Mouse (Mus musculus): ENCODE data around the gene Klf12. TPM values are rescaled to one million over a fixed set of nuclear protein-coding genes. Genes with fewer than 3 reads are reported as not detected.

Klf12 gene
- polyA plus RNA-seq, 1 experiment from 2014 or later, result 5.7 TPM

GRCm38 (mm10) chr14:99910876-99911275 lies 373.6 kb downstream of the Klf12 start:
- H3K4me3 ChIP-seq (ENCODE audit: control insufficient read depth in 1 of 2, insufficient read depth in 1 of 2, low read depth in 1 of 2, low read length in 2 of 2), result no peak overlapping the region
- H3K27ac ChIP-seq (replicated peaks in 1 of 2; ENCODE audit: control insufficient read depth in 1 of 2, insufficient read depth in 1 of 2, low read depth in 2 of 2, low read length in 2 of 2), result no peak overlapping the region
- H3K4me2 ChIP-seq (ENCODE audit: low read length), result no peak overlapping the region
- H3K36me3 ChIP-seq (ENCODE audit: control insufficient read depth, insufficient read depth, low read length), result no peaks in the 10 kb centered on the region
- H3K9me3 ChIP-seq (ENCODE audit: control insufficient read depth, low read length), result no peaks in the 10 kb centered on the region
- H3K27me3 ChIP-seq (ENCODE audit: control insufficient read depth, insufficient read depth, low read length), result no peaks in the 10 kb centered on the region
- no peak for ATAC-seq (ENCODE audit: insufficient number of reproducible peaks, insufficient read depth, low FRiP score, low read depth)
- 54% methylated on average over 5 of the region's 5 CpGs for WGBS
- peaks cover 0 to 4% of the 10 kb centered on the region in 2 experiments; a peak in 2 of 4 replicates for H3K4me1 ChIP-seq (ENCODE audit: control insufficient read depth in 2 of 2, insufficient read depth in 2 of 2, low read length in 2 of 2)
- no peak overlapping the region for H3K9ac ChIP-seq (ENCODE audit: low read length)

DNA sequence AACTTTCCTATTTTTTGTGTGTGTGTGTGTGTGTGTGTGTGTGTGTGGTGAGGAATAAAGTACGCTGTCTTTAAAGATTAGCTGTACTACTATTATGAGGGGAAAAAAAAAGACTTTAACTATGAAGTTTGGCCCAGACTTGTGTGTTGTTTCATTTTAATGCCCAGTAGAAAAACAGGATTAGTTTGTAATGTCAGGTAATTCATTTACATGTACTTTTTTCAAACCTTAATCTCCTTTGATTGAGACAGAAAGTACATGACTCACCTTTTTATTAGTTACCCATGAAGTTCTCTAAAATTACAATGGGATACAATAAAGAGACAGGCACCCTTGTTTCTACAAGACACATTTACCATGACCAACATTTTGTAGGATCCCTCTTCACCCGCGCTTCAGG lies 383.6 kb downstream of the Klf12 start:
- 95% methylated on average over 3 of the region's 3 CpGs for WGBS
- H3K36me3 ChIP-seq (ENCODE audit: control insufficient read depth, insufficient read depth, low read length), result no peaks in the 10 kb centered on the region
- H3K9ac ChIP-seq (ENCODE audit: low read length), result no peak overlapping the region

DNA sequence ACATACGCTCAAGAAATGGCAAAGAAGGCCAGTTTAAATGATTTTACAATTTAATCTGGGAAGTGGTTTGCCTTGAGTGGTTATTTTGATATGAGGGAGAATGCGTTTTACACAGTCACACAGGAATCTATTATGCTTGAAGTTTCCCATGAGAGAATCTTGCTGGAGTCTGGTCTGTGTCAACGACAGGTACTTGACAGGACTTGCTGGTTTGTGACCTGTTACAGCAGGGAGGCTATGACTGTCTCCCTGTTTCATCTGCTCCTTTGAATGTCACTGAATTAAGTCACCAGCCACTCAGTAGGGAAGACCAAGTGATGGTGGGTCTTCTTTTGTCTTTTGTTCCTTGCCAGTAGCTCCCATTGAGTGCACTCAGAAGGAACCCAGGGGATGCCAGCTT lies 385.6 kb downstream of the Klf12 start:
- Histone ChIP-seq H3K4me1 (ENCODE audit: control insufficient read depth in 2 of 2, insufficient read depth in 2 of 2, low read length in 2 of 2) (peaks cover 7 to 10% of the 10 kb centered on the region in 2 experiments; a peak in 3 of 4 replicates), H3K36me3 (ENCODE audit: control insufficient read depth, insufficient read depth, low read length) (no peaks in the 10 kb centered on the region), H3K27ac (replicated peaks in 1 of 2; ENCODE audit: control insufficient read depth in 1 of 2, insufficient read depth in 1 of 2, low read depth in 2 of 2, low read length in 2 of 2) (peak overlapping the region; percentile 67 to 78; a peak in 3 of 4 replicates), H3K4me3 (ENCODE audit: control insufficient read depth in 1 of 2, insufficient read depth in 1 of 2, low read depth in 1 of 2, low read length in 2 of 2) (no peak overlapping the region), H3K9me3 (ENCODE audit: control insufficient read depth, low read length) (no peaks in the 10 kb centered on the region), H3K9ac (ENCODE audit: low read length) (no peak overlapping the region), H3K27me3 (ENCODE audit: control insufficient read depth, insufficient read depth, low read length) (no peaks in the 10 kb centered on the region), H3K4me2 (ENCODE audit: low read length) (no peak overlapping the region)
- ATAC-seq (ENCODE audit: insufficient number of reproducible peaks, insufficient read depth, low FRiP score, low read depth), result peak; percentile 66; the same call in 1 of the 2 replicates
- 25% methylated on average over 3 of the region's 3 CpGs for WGBS

More for the DNA sequence above, 383.6 kb downstream of the Klf12 start:
- Histone ChIP-seq H3K9me3 (ENCODE audit: control insufficient read depth, low read length) (no peaks in the 10 kb centered on the region), H3K4me2 (ENCODE audit: low read length) (no peak overlapping the region), H3K4me1 (ENCODE audit: control insufficient read depth in 2 of 2, insufficient read depth in 2 of 2, low read length in 2 of 2) (peaks cover 7 to 10% of the 10 kb centered on the region in 2 experiments; a peak in 3 of 4 replicates), H3K27ac (replicated peaks in 1 of 2; ENCODE audit: control insufficient read depth in 1 of 2, insufficient read depth in 1 of 2, low read depth in 2 of 2, low read length in 2 of 2) (no peak overlapping the region), H3K4me3 (ENCODE audit: control insufficient read depth in 1 of 2, insufficient read depth in 1 of 2, low read depth in 1 of 2, low read length in 2 of 2) (no peak overlapping the region), H3K27me3 (ENCODE audit: control insufficient read depth, insufficient read depth, low read length) (no peaks in the 10 kb centered on the region)
- no peak for ATAC-seq (ENCODE audit: insufficient number of reproducible peaks, insufficient read depth, low FRiP score, low read depth)

GRCm38 (mm10) chr14:99894708-99895383 lies 389.6 kb downstream of the Klf12 start:
- WGBS, result 22% methylated on average over 7 of the region's 7 CpGs
- no peaks in the 10 kb centered on the region for H3K9me3 ChIP-seq (ENCODE audit: control insufficient read depth, low read length)
- H3K36me3 ChIP-seq (ENCODE audit: control insufficient read depth, insufficient read depth, low read length), result no peaks in the 10 kb centered on the region
- ATAC-seq (ENCODE audit: insufficient number of reproducible peaks, insufficient read depth, low FRiP score, low read depth), result peak; percentile 47; the same call in 1 of the 2 replicates
- no peaks in the 10 kb centered on the region for H3K27me3 ChIP-seq (ENCODE audit: control insufficient read depth, insufficient read depth, low read length)
- no peak overlapping the region for H3K4me3 ChIP-seq (ENCODE audit: control insufficient read depth in 1 of 2, insufficient read depth in 1 of 2, low read depth in 1 of 2, low read length in 2 of 2)
- no peak overlapping the region for H3K27ac ChIP-seq (replicated peaks in 1 of 2; ENCODE audit: control insufficient read depth in 1 of 2, insufficient read depth in 1 of 2, low read depth in 2 of 2, low read length in 2 of 2)
- no peak overlapping the region for H3K4me2 ChIP-seq (ENCODE audit: low read length)
- H3K4me1 ChIP-seq (ENCODE audit: control insufficient read depth in 2 of 2, insufficient read depth in 2 of 2, low read length in 2 of 2), result peaks cover 6 to 10% of the 10 kb centered on the region in 2 experiments; a peak in 3 of 4 replicates
- H3K9ac ChIP-seq (ENCODE audit: low read length), result no peak overlapping the region

DNA sequence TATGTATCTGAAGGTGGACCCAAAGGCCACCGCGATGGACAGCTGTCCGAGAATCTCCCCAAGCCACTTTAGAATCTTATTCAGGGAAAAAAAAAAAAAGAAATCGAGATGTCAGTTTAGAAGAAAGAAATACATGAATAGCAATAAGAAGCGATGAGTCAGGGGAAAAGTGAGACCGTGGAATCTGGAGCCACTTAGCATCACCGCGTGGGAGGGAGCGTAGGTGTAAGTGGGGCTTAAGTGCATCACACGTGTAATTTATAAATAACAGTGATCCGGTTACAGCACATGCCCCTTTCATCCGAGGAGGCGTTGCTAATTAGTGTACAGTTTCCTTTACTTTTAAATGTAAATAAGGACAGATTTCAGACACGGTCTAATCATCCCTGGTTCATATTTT lies 390.4 kb downstream of the Klf12 start:
- no peaks in the 10 kb centered on the region for H3K9me3 ChIP-seq (ENCODE audit: control insufficient read depth, low read length)
- H3K4me3 ChIP-seq (ENCODE audit: control insufficient read depth in 1 of 2, insufficient read depth in 1 of 2, low read depth in 1 of 2, low read length in 2 of 2), result no peak overlapping the region
- peaks cover 3 to 8% of the 10 kb centered on the region in 2 experiments; a peak in 2 of 4 replicates for H3K4me1 ChIP-seq (ENCODE audit: control insufficient read depth in 2 of 2, insufficient read depth in 2 of 2, low read length in 2 of 2)
- no peaks in the 10 kb centered on the region for H3K27me3 ChIP-seq (ENCODE audit: control insufficient read depth, insufficient read depth, low read length)
- 65% methylated on average over 14 of the region's 14 CpGs for WGBS
- H3K4me2 ChIP-seq (ENCODE audit: low read length), result no peak overlapping the region
- ATAC-seq (ENCODE audit: insufficient number of reproducible peaks, insufficient read depth, low FRiP score, low read depth), result no peak
- no peak overlapping the region for H3K9ac ChIP-seq (ENCODE audit: low read length)
- H3K27ac ChIP-seq (replicated peaks in 1 of 2; ENCODE audit: control insufficient read depth in 1 of 2, insufficient read depth in 1 of 2, low read depth in 2 of 2, low read length in 2 of 2), result no peak overlapping the region
- H3K36me3 ChIP-seq (ENCODE audit: control insufficient read depth, insufficient read depth, low read length), result no peaks in the 10 kb centered on the region

DNA sequence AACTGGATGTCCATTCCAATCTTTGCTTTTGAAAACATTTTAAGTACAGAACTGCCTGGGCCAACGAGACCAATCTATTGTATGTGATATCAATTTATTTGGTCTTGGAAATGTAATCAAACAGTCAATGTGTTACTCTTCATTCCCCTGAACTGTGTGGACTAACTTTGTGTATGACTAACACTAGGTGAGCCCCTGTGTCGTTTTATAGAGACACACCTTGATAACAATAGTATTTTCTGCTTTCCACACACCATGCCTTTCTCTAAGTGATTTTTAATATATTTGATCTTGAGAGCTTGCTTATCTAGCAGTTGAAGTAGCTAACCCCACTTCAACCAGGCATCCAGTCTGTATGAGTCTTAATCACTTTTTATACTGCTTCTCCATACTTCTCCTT lies 398.0 kb downstream of the Klf12 start:
- H3K27me3 ChIP-seq (ENCODE audit: control insufficient read depth, insufficient read depth, low read length), result no peaks in the 10 kb centered on the region
- no peaks in the 10 kb centered on the region; a peak in 1 of 4 replicates for H3K4me1 ChIP-seq (ENCODE audit: control insufficient read depth in 2 of 2, insufficient read depth in 2 of 2, low read length in 2 of 2)
- H3K4me3 ChIP-seq (ENCODE audit: control insufficient read depth in 1 of 2, insufficient read depth in 1 of 2, low read depth in 1 of 2, low read length in 2 of 2), result no peak overlapping the region
- H3K36me3 ChIP-seq (ENCODE audit: control insufficient read depth, insufficient read depth, low read length), result no peaks in the 10 kb centered on the region
- H3K9ac ChIP-seq (ENCODE audit: low read length), result no peak overlapping the region
- 60% methylated on average over 2 of the region's 2 CpGs for WGBS
- H3K9me3 ChIP-seq (ENCODE audit: control insufficient read depth, low read length), result no peaks in the 10 kb centered on the region
- no peak overlapping the region for H3K27ac ChIP-seq (replicated peaks in 1 of 2; ENCODE audit: control insufficient read depth in 1 of 2, insufficient read depth in 1 of 2, low read depth in 2 of 2, low read length in 2 of 2)
- no peak overlapping the region for H3K4me2 ChIP-seq (ENCODE audit: low read length)
- no peak for ATAC-seq (ENCODE audit: insufficient number of reproducible peaks, insufficient read depth, low FRiP score, low read depth)

- Histone ChIP-seq H3K9ac (ENCODE audit: low read length) (no peak overlapping the region), H3K4me2 (ENCODE audit: low read length) (no peak overlapping the region), H3K4me3 (ENCODE audit: control insufficient read depth in 1 of 2, insufficient read depth in 1 of 2, low read depth in 1 of 2, low read length in 2 of 2) (no peak overlapping the region), H3K9me3 (ENCODE audit: control insufficient read depth, low read length) (no peaks in the 10 kb centered on the region), H3K27ac (replicated peaks in 1 of 2; ENCODE audit: control insufficient read depth in 1 of 2, insufficient read depth in 1 of 2, low read depth in 2 of 2, low read length in 2 of 2) (no peak overlapping the region), H3K36me3 (ENCODE audit: control insufficient read depth, insufficient read depth, low read length) (no peaks in the 10 kb centered on the region), H3K27me3 (ENCODE audit: control insufficient read depth, insufficient read depth, low read length) (no peaks in the 10 kb centered on the region), H3K4me1 (ENCODE audit: control insufficient read depth in 2 of 2, insufficient read depth in 2 of 2, low read length in 2 of 2) (no peaks in the 10 kb centered on the region; a peak in 1 of 4 replicates)
- ATAC-seq (ENCODE audit: insufficient number of reproducible peaks, insufficient read depth, low FRiP score, low read depth), result no peak
- 65% methylated on average over 2 of the region's 2 CpGs for WGBS
Measured at GRCm38 (mm10) chr14:99885562-99885961, 398.9 kb downstream of the Klf12 start.

DNA sequence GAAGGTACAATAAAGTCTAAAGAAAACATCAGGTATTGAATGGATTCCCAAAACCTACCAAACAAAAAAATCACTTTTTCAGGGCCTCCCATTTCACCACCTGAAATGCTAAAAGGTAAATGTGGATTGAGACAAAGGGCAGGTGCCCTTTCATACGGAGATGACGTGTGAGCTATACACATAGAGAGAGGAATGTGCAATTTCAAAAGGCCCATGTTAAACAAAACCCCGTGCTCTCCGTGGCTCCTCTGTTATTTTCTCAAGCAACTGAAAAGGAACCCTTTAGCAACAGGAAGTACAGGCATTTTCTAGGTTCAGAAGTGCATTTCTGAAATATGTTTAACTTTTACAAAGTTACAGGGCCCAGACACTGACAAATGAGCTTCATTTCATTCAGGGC lies 399.4 kb downstream of the Klf12 start:
- no peak overlapping the region for H3K4me2 ChIP-seq (ENCODE audit: low read length)
- no peaks in the 10 kb centered on the region; a peak in 1 of 4 replicates for H3K4me1 ChIP-seq (ENCODE audit: control insufficient read depth in 2 of 2, insufficient read depth in 2 of 2, low read length in 2 of 2)
- no peaks in the 10 kb centered on the region for H3K36me3 ChIP-seq (ENCODE audit: control insufficient read depth, insufficient read depth, low read length)
- H3K9me3 ChIP-seq (ENCODE audit: control insufficient read depth, low read length), result no peaks in the 10 kb centered on the region
- no peak overlapping the region for H3K4me3 ChIP-seq (ENCODE audit: control insufficient read depth in 1 of 2, insufficient read depth in 1 of 2, low read depth in 1 of 2, low read length in 2 of 2)
- no peaks in the 10 kb centered on the region for H3K27me3 ChIP-seq (ENCODE audit: control insufficient read depth, insufficient read depth, low read length)
- ATAC-seq (ENCODE audit: insufficient number of reproducible peaks, insufficient read depth, low FRiP score, low read depth), result no peak
- no peak overlapping the region for H3K27ac ChIP-seq (replicated peaks in 1 of 2; ENCODE audit: control insufficient read depth in 1 of 2, insufficient read depth in 1 of 2, low read depth in 2 of 2, low read length in 2 of 2)
- H3K9ac ChIP-seq (ENCODE audit: low read length), result no peak overlapping the region
- WGBS, result 53% methylated on average over 4 of the region's 4 CpGs
